Mouse (Mus musculus): ENCODE data around the gene Grm3.

GRCm38 (mm10) chr5:9446146-9446545 is 278.8 kb downstream of the Grm3 start:
- no peak for TF ChIP-seq CTCF (IDR thresholded peaks at IDR 0.05; ENCODE audit: extremely low read depth, insufficient read length, insufficient replicate concordance, low read depth, low read length)
- TF ChIP-seq POLR2A (IDR thresholded peaks at IDR 0.05; ENCODE audit: low read depth, low read length): no peak

Data from small intestine, adult 2 months (tissue).